Mouse (Mus musculus): ENCODE measurements around the gene Cdon.
"Not testable (repeated sequence)": the region's sequence is repeated elsewhere in the genome, so short reads cannot be mapped to it uniquely, and the experiment has no call there.

Cdon gene

GRCm38 (mm10) chr9:35420805-35421719 lies at the start of gene Cdon:
Gene Cdon (plus strand): TSS chr9:35421128.
- DNase-seq = peak; percentile 86 to 95

GRCm38 (mm10) chr9:35372324-35373101 lies 48.4 kb upstream of the Cdon start:
- no peak for DNase-seq

GRCm38 (mm10) chr9:35377916-35378315 lies 43.0 kb upstream of the Cdon start:
- DNase-seq = no peak

GRCm38 (mm10) chr9:35378991-35379390 lies 41.9 kb upstream of the Cdon start:
- DNase-seq = no peak

- DNase-seq = no peak
Observed at GRCm38 (mm10) chr9:35399896-35400295, 21.0 kb upstream of the Cdon start.

GRCm38 (mm10) chr9:35400398-35400797 lies 20.5 kb upstream of the Cdon start:
- no peak for DNase-seq

- no peak for DNase-seq
Observed at GRCm38 (mm10) chr9:35400831-35401230, 20.1 kb upstream of the Cdon start.

GRCm38 (mm10) chr9:35402584-35402991 lies 18.3 kb upstream of the Cdon start:
- no peak for DNase-seq

- DNase-seq = no peak
Observed at GRCm38 (mm10) chr9:35403490-35403889, 17.4 kb upstream of the Cdon start.

GRCm38 (mm10) chr9:35405038-35405905 lies 15.7 kb upstream of the Cdon start:
- no peak for DNase-seq

- DNase-seq = no peak
Observed at GRCm38 (mm10) chr9:35411225-35411965, 9.5 kb upstream of the Cdon start.

GRCm38 (mm10) chr9:35411975-35412374 lies 9.0 kb upstream of the Cdon start:
- DNase-seq = no peak

- peak; percentile 59 to 68 for DNase-seq
Observed at GRCm38 (mm10) chr9:35421730-35422235, 855 bp downstream of the Cdon start.

- no peak for DNase-seq
Observed at GRCm38 (mm10) chr9:35422405-35422941, 1.5 kb downstream of the Cdon start.

GRCm38 (mm10) chr9:35423265-35423664 lies 2.3 kb downstream of the Cdon start:
- DNase-seq = no peak

GRCm38 (mm10) chr9:35424671-35425070 lies 3.7 kb downstream of the Cdon start:
- DNase-seq = peak in 1 of 2 experiments; percentile 28

- DNase-seq = no peak
Observed at GRCm38 (mm10) chr9:35430476-35430875, 9.5 kb downstream of the Cdon start.

- no peak for DNase-seq
Observed at GRCm38 (mm10) chr9:35431396-35431795, 10.5 kb downstream of the Cdon start.

- DNase-seq = not testable (repeated sequence)
Observed at GRCm38 (mm10) chr9:35432717-35433297, 11.9 kb downstream of the Cdon start.

- DNase-seq = no peak
Observed at GRCm38 (mm10) chr9:35434340-35434739, 13.4 kb downstream of the Cdon start.

GRCm38 (mm10) chr9:35435565-35435964 lies 14.6 kb downstream of the Cdon start:
- DNase-seq = no peak
